Mouse (Mus musculus) heart, postnatal 0 days (tissue): Measurements from ENCODE around the gene Thap2.

Experiments
- CTCF ChIP-seq: IDR thresholded peaks from 2 replicates; pipeline ENCODE4 v1.5.1; 2016; ENCODE audit warnings: antibody characterized with exemption, control low read depth, low read depth
- EP300 ChIP-seq: IDR thresholded peaks from 2 replicates; pipeline ENCODE4 v1.6.1; 2016; ENCODE audit warnings: antibody characterized with exemption, low read depth

DNA sequence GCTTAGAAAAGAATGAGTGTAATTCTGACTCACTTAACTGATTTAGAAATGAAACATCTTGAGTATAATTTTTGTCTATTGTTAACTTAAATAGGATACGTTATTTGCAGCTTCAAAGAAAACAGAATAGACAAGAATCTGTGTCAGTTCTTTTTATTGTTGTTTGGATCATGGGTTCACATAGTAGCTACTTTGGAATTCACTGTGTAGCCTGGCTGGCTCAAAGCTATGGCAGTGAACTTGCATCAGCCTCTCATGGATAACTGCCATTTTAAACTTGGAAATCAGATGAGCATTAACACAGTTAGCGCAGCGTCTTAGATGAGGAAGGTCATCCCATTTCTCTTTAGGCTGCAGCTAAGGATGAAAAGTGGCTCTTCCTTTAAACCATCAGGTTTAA, 3.6 kb upstream of the Thap2 start:
- no peak for TF ChIP-seq CTCF
- TF ChIP-seq EP300, result no peak
